Mouse (Mus musculus) CH12.LX (cell line): Measurements from ENCODE around the gene Vps11.
"Not testable (repeated sequence)": the region's sequence is repeated elsewhere in the genome, so short reads cannot be mapped to it uniquely, and the experiment has no call there.

ENCODE experiments used
- CTCF ChIP-seq, 2 experiments: IDR thresholded peaks in 1 of 2; conservative IDR thresholded peaks in 1 of 2; 2 replicates each; pipeline ENCODE4 v1.5.1; 2011 to 2012; ENCODE audit warnings: low read depth in 2 of 2, low read length in 2 of 2, improper control_type of control experiment in 1 of 2, inconsistent platforms in 1 of 2, mild to moderate bottlenecking in 1 of 2, moderate library complexity in 1 of 2
- E2F4 ChIP-seq: IDR thresholded peaks from 2 replicates; pipeline ENCODE4 v1.6.1; 2011; ENCODE audit warnings: low read depth, low read length, improper control_type of control experiment; ENCODE audit not compliant: insufficient replicate concordance
- EP300 ChIP-seq: IDR thresholded peaks from 2 replicates; pipeline ENCODE4 v1.6.1; 2011; ENCODE audit warnings: low read length, improper control_type of control experiment
- HCFC1 ChIP-seq: IDR thresholded peaks from 2 replicates; pipeline ENCODE4 v1.6.1; 2012; ENCODE audit warnings: low read depth, mild to moderate bottlenecking, inconsistent platforms, low read length, improper control_type of control experiment
- MAX ChIP-seq: IDR thresholded peaks from 2 replicates; pipeline ENCODE4 v1.6.1; 2011; ENCODE audit warnings: low read length, improper control_type of control experiment
- MXI1 ChIP-seq: IDR thresholded peaks from 2 replicates; pipeline ENCODE4 v1.6.1; 2011; ENCODE audit warnings: mild to moderate bottlenecking, low read depth, low read length, improper control_type of control experiment
- POLR2A ChIP-seq: IDR thresholded peaks from 2 replicates; pipeline ENCODE4 v1.6.1; 2011; ENCODE audit warnings: low read depth, mild to moderate bottlenecking, improper control_type of control experiment, low read length
- POLR2AphosphoS2 ChIP-seq: IDR thresholded peaks from 2 replicates; pipeline ENCODE4 v1.6.1; 2011; ENCODE audit warnings: low read depth, low read length, improper control_type of control experiment
- SMC3 ChIP-seq: IDR thresholded peaks from 2 replicates; pipeline ENCODE4 v1.6.1; 2011; ENCODE audit warnings: low read depth, low read length, improper control_type of control experiment
- ZC3H11A ChIP-seq: IDR thresholded peaks from 2 replicates; pipeline ENCODE4 v1.6.1; 2012; ENCODE audit warnings: low read depth, mild to moderate bottlenecking, inconsistent platforms, low read length, improper control_type of control experiment

GRCm38 (mm10) chr9:44325032-44325767 is 36.3 kb downstream of the Vps11 start:
- not testable (repeated sequence) for TF ChIP-seq EP300; HCFC1; SMC3; CTCF (conservative IDR thresholded peaks at IDR 0.05 in 1 of 2, IDR thresholded peaks at IDR 0.05 in 1 of 2; ENCODE audit: low read depth in 2 of 2, low read length in 2 of 2); POLR2A; ZC3H11A; MXI1; E2F4; POLR2AphosphoS2; MAX
